Mouse (Mus musculus): Measurements from ENCODE around the gene Olfr360. TPM values are rescaled to one million over a fixed set of nuclear protein-coding genes. Genes with fewer than 3 reads are reported as not detected.

Gene Olfr360
- not detected for total RNA-seq (2023)

GRCm38 (mm10) chr2:37065446-37065845 is at the start of gene Olfr360:
Olfr360 (plus strand) TSS chr2:37065746.

DNA sequence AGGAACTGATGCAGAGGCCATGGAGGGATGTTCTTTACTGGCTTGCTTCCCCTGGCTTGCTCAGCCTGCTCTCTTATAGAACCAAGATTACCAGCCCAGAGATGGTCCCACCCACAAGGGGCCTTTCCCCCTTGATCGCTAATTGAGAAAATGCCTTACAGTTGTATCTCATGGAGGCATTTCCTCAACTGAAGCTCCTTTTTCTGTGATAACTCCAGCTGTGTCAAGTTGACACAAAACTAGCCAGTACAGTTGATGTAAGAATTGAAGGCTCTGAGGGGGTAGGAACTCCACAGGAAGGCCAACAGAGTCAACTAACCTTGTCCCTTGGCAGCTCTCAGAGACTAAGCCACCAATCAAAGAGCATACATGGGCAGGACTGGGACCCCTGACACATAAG is 23.6 kb downstream of the Olfr360 start, which contains the start of gene Olfr361:
TSS of gene Olfr361 (minus strand) at position 101 of the 400 bp plus-strand sequence.

DNA sequence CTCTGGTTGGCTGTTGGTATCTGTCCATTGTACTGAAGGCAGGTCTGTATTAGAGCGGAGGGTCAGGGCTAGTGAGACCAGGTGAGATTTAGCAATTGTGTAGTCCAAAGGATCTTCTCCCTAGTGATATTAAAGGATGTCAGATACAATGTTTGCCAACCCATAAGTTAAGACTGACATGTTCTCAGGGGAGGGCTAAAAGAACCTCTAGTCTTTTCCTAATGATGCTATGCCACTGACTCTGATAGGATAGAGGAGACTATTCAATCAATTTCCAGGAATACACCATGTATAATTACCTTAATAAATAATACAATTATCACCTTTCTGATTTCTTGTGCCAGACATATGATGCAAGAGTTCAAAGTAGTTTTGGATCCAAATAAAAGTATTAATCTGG is 52.3 kb downstream of the Olfr360 start, which contains the start of gene Olfr362:
TSS of gene Olfr362 (minus strand) at position 101 of the 400 bp plus-strand sequence.

Other genes with a start within 250 kb of the Olfr360 start
- gene Olfr3, start 248.7 kb upstream of the Olfr360 start, total RNA-seq (2023) = not detected
- gene Olfr350, start 219.4 kb upstream of the Olfr360 start, total RNA-seq (2023) = not detected
- gene Olfr351, start 203.1 kb upstream of the Olfr360 start, total RNA-seq (2023) = not detected
- not detected for gene Olfr352, start 197.3 kb upstream of the Olfr360 start, total RNA-seq (2023)
- not detected for gene Olfr353, start 172.8 kb upstream of the Olfr360 start, total RNA-seq (2023)
- gene Olfr354, start 160.1 kb upstream of the Olfr360 start, total RNA-seq (2023) = not detected
- gene Olfr355, start 136.8 kb upstream of the Olfr360 start, total RNA-seq (2023) = not detected
- not detected for gene Olfr356, start 128.6 kb upstream of the Olfr360 start, total RNA-seq (2023)
- not detected for gene Olfr357, start 71.9 kb upstream of the Olfr360 start, total RNA-seq (2023)
- not detected for gene Olfr358, start 56.4 kb upstream of the Olfr360 start, total RNA-seq (2023)
- not detected for gene Olfr361, start 23.5 kb downstream of the Olfr360 start, total RNA-seq (2023)
- gene Olfr362, start 52.2 kb downstream of the Olfr360 start, total RNA-seq (2023) = not detected
- gene Olfr364-ps1, start 73.6 kb downstream of the Olfr360 start, total RNA-seq (2023) = not detected
- under 1 TPM in 1 of 2 experiments, not detected in 1; 0.09 TPM for gene Olfr365, start 122.5 kb downstream of the Olfr360 start, total RNA-seq (2023)
- not detected for gene Olfr366, start 145.8 kb downstream of the Olfr360 start, total RNA-seq (2023)

Measured in B cell, adult 67 days (primary cell).